Mouse (Mus musculus) heart, embryonic 13.5 days (tissue): ENCODE data around the gene Mdga1. TPM values are rescaled to one million over a fixed set of nuclear protein-coding genes. Genes with fewer than 3 reads are reported as not detected.

Experiments used
- ATAC-seq: fragments of 200-750 bp; cut with Nextera tagmentation; 2 replicates; pipeline ENCODE4 v1.8.0; 2017; ENCODE audit warnings: moderate TSS enrichment; ENCODE audit not compliant: insufficient number of reproducible peaks, low FRiP score, low TSS enrichment; ENCODE audit errors: extremely low read depth
- H3K27ac ChIP-seq: fragments of 300-500 bp; sonication (generic); replicated peaks from 2 replicates; pipeline ENCODE4 v1.5.1; 2015; ENCODE audit warnings: moderate library complexity, mild to moderate bottlenecking, inconsistent platforms
- H3K27me3 ChIP-seq: fragments of 300-500 bp; sonication (generic); replicated peaks from 2 replicates; pipeline ENCODE4 v1.6.1; 2015; ENCODE audit warnings: mild to moderate bottlenecking, inconsistent platforms
- H3K36me3 ChIP-seq: fragments of 300-500 bp; sonication (generic); 2 replicates; pipeline ENCODE4 v1.6.1; 2015; ENCODE audit warnings: mild to moderate bottlenecking, inconsistent platforms
- H3K4me1 ChIP-seq: fragments of 300-500 bp; sonication (generic); 2 replicates; pipeline ENCODE4 v1.6.1; 2015; ENCODE audit warnings: inconsistent platforms
- H3K4me2 ChIP-seq: fragments of 300-500 bp; sonication (generic); 2 replicates; pipeline ENCODE4 v1.6.1; 2015; ENCODE audit warnings: inconsistent platforms, mild to moderate bottlenecking, moderate library complexity
- H3K4me3 ChIP-seq: fragments of 300-500 bp; sonication (generic); 2 replicates; pipeline ENCODE4 v1.5.1; 2015; ENCODE audit warnings: moderate library complexity, mild to moderate bottlenecking, inconsistent platforms
- H3K9ac ChIP-seq: fragments of 300-500 bp; sonication (generic); 2 replicates; pipeline ENCODE4 v1.6.1; 2015; ENCODE audit warnings: inconsistent platforms, mild to moderate bottlenecking, moderate library complexity
- H3K9me3 ChIP-seq: fragments of 300-500 bp; sonication (generic); 2 replicates; pipeline ENCODE4 v1.6.1; 2016; ENCODE audit warnings: inconsistent platforms
- WGBS: fragments of 180-500 bp; shearing (Covaris S2); methylation state at CpG from one replicate; pipeline ENCODE4 v1.1.7; 2015; ENCODE audit warnings: mixed read lengths; 5-methylcytosine and 5-hydroxymethylcytosine counted together
- polyA plus RNA-seq: library from polyadenylated mRNA; unstranded; fragments of >200 nt; fragmentation: Nextera tagmentation; extraction: Ambion mirVana; gene quantifications from 2 replicates; pipeline ENCODE4 v1.2.1, GENCODE M21; 2015

Mdga1 gene
- polyA plus RNA-seq, 1 experiment from 2014 or later, result 4.4 TPM

- 71% methylated on average over 7 of the region's 7 CpGs for WGBS
- Histone ChIP-seq H3K9me3 (no peaks in the 10 kb centered on the region), H3K9ac (no peak overlapping the region), H3K4me2 (no peak overlapping the region), H3K4me1 (no peaks in the 10 kb centered on the region), H3K36me3 (no peaks in the 10 kb centered on the region), H3K27ac (no peak overlapping the region), H3K4me3 (no peak overlapping the region), H3K27me3 (no peaks in the 10 kb centered on the region)
- no peak for ATAC-seq
Measured at GRCm38 (mm10) chr17:29997726-29998125, 27.8 kb upstream of the Mdga1 start.

- Histone ChIP-seq H3K4me3 (no peak overlapping the region), H3K36me3 (no peaks in the 10 kb centered on the region), H3K9me3 (no peaks in the 10 kb centered on the region), H3K4me2 (no peak overlapping the region), H3K27me3 (no peaks in the 10 kb centered on the region), H3K27ac (no peak overlapping the region), H3K9ac (no peak overlapping the region), H3K4me1 (no peaks in the 10 kb centered on the region)
- no peak for ATAC-seq
- 89% methylated on average over 5 of the region's 5 CpGs for WGBS
Measured at GRCm38 (mm10) chr17:29995986-29996385, 26.1 kb upstream of the Mdga1 start.

- WGBS, result 73% methylated on average over 4 of the region's 4 CpGs
- H3K27me3 ChIP-seq, result no peaks in the 10 kb centered on the region
- H3K9ac ChIP-seq, result no peak overlapping the region
Measured at GRCm38 (mm10) chr17:29994459-29994858, 24.6 kb upstream of the Mdga1 start.

GRCm38 (mm10) chr17:29994011-29994410 lies 24.1 kb upstream of the Mdga1 start:
- Histone ChIP-seq H3K4me1 (no peaks in the 10 kb centered on the region), H3K9me3 (no peaks in the 10 kb centered on the region), H3K27me3 (no peaks in the 10 kb centered on the region), H3K36me3 (no peaks in the 10 kb centered on the region), H3K9ac (no peak overlapping the region), H3K4me2 (no peak overlapping the region), H3K4me3 (no peak overlapping the region), H3K27ac (no peak overlapping the region)
- 68% methylated on average over 3 of the region's 3 CpGs for WGBS
- ATAC-seq, result no peak

More at GRCm38 (mm10) chr17:29994459-29994858, 24.6 kb upstream of the Mdga1 start:
- ATAC-seq, result no peak
- Histone ChIP-seq H3K27ac (no peak overlapping the region), H3K4me1 (no peaks in the 10 kb centered on the region), H3K4me3 (no peak overlapping the region), H3K36me3 (no peaks in the 10 kb centered on the region), H3K9me3 (no peaks in the 10 kb centered on the region), H3K4me2 (no peak overlapping the region)

- no peaks in the 10 kb centered on the region for H3K9me3 ChIP-seq
- ATAC-seq, result no peak
- WGBS, result 72% methylated on average over 8 of the region's 8 CpGs
Measured at GRCm38 (mm10) chr17:29993488-29993887, 23.6 kb upstream of the Mdga1 start.

GRCm38 (mm10) chr17:29990845-29991244 lies 21.0 kb upstream of the Mdga1 start:
- Histone ChIP-seq H3K27me3 (no peaks in the 10 kb centered on the region), H3K36me3 (no peaks in the 10 kb centered on the region), H3K27ac (no peak overlapping the region), H3K4me1 (no peaks in the 10 kb centered on the region), H3K9ac (no peak overlapping the region), H3K4me2 (no peak overlapping the region), H3K9me3 (no peaks in the 10 kb centered on the region), H3K4me3 (no peak overlapping the region)
- ATAC-seq, result no peak
- WGBS, result 83% methylated on average over 2 of the region's 2 CpGs

More at GRCm38 (mm10) chr17:29993488-29993887, 23.6 kb upstream of the Mdga1 start:
- Histone ChIP-seq H3K36me3 (no peaks in the 10 kb centered on the region), H3K4me2 (no peak overlapping the region), H3K27ac (no peak overlapping the region), H3K4me3 (no peak overlapping the region), H3K9ac (no peak overlapping the region), H3K4me1 (no peaks in the 10 kb centered on the region), H3K27me3 (no peaks in the 10 kb centered on the region)

GRCm38 (mm10) chr17:29990136-29990535 lies 20.2 kb upstream of the Mdga1 start:
- WGBS, result 94% methylated on average over 3 of the region's 3 CpGs
- Histone ChIP-seq H3K27me3 (no peaks in the 10 kb centered on the region), H3K9ac (no peak overlapping the region), H3K4me3 (no peak overlapping the region), H3K4me2 (no peak overlapping the region), H3K9me3 (no peaks in the 10 kb centered on the region), H3K4me1 (peaks cover 5% of the 10 kb centered on the region), H3K36me3 (no peaks in the 10 kb centered on the region), H3K27ac (no peak overlapping the region)
- no peak for ATAC-seq

GRCm38 (mm10) chr17:29989653-29990052 lies 19.8 kb upstream of the Mdga1 start:
- H3K4me2 ChIP-seq, result no peak overlapping the region
- H3K4me1 ChIP-seq, result peaks cover 9% of the 10 kb centered on the region
- no peak overlapping the region for H3K9ac ChIP-seq

GRCm38 (mm10) chr17:29988141-29988540 lies 18.3 kb upstream of the Mdga1 start:
- Histone ChIP-seq H3K9me3 (no peaks in the 10 kb centered on the region), H3K27ac (no peak overlapping the region), H3K27me3 (no peaks in the 10 kb centered on the region), H3K4me1 (peaks cover 9% of the 10 kb centered on the region), H3K4me2 (no peak overlapping the region), H3K9ac (no peak overlapping the region), H3K36me3 (no peaks in the 10 kb centered on the region), H3K4me3 (no peak overlapping the region)
- WGBS, result 22% methylated on average over 5 of the region's 5 CpGs
- no peak for ATAC-seq

More at GRCm38 (mm10) chr17:29989653-29990052, 19.8 kb upstream of the Mdga1 start:
- Histone ChIP-seq H3K9me3 (no peaks in the 10 kb centered on the region), H3K27me3 (no peaks in the 10 kb centered on the region), H3K36me3 (no peaks in the 10 kb centered on the region), H3K27ac (no peak overlapping the region), H3K4me3 (no peak overlapping the region)
- WGBS, result 81% methylated on average over 5 of the region's 5 CpGs
- no peak for ATAC-seq

GRCm38 (mm10) chr17:29985534-29985933 lies 15.6 kb upstream of the Mdga1 start:
- no peaks in the 10 kb centered on the region for H3K36me3 ChIP-seq
- no peak overlapping the region for H3K4me3 ChIP-seq
- no peak for ATAC-seq
- H3K27me3 ChIP-seq, result no peaks in the 10 kb centered on the region
- H3K4me1 ChIP-seq, result peaks cover 9% of the 10 kb centered on the region
- 20% methylated on average over 3 of the region's 3 CpGs for WGBS
- no peak overlapping the region for H3K4me2 ChIP-seq
- peak overlapping the region; percentile 28; the same call in 1 of the 2 replicates for H3K27ac ChIP-seq
- no peaks in the 10 kb centered on the region for H3K9me3 ChIP-seq
- H3K9ac ChIP-seq, result no peak overlapping the region

GRCm38 (mm10) chr17:29984931-29985330 lies 15.0 kb upstream of the Mdga1 start:
- 68% methylated on average over 7 of the region's 7 CpGs for WGBS
- H3K9me3 ChIP-seq, result no peaks in the 10 kb centered on the region
- no peak for ATAC-seq
- no peaks in the 10 kb centered on the region for H3K27me3 ChIP-seq
- H3K4me3 ChIP-seq, result no peak overlapping the region
- peak overlapping the region; percentile 28; the same call in 1 of the 2 replicates for H3K27ac ChIP-seq
- H3K9ac ChIP-seq, result no peak overlapping the region
- peaks cover 9% of the 10 kb centered on the region for H3K4me1 ChIP-seq
- H3K36me3 ChIP-seq, result no peaks in the 10 kb centered on the region
- no peak overlapping the region for H3K4me2 ChIP-seq

GRCm38 (mm10) chr17:29983190-29983589 lies 13.3 kb upstream of the Mdga1 start:
- H3K4me2 ChIP-seq, result no peak overlapping the region
- no peak overlapping the region for H3K4me3 ChIP-seq
- no peaks in the 10 kb centered on the region for H3K27me3 ChIP-seq
- H3K4me1 ChIP-seq, result peaks cover 18% of the 10 kb centered on the region
- no peak overlapping the region for H3K27ac ChIP-seq
- 69% methylated on average over 5 of the region's 5 CpGs for WGBS
- no peak for ATAC-seq
- no peak overlapping the region for H3K9ac ChIP-seq
- H3K9me3 ChIP-seq, result no peaks in the 10 kb centered on the region
- H3K36me3 ChIP-seq, result no peaks in the 10 kb centered on the region
